Mouse (Mus musculus) kidney, adult 2 months (tissue): ENCODE results near the gene Ltbp1.

Source experiments
- CTCF ChIP-seq: fragments of 200-500 bp; conservative IDR thresholded peaks from 2 replicates; pipeline ENCODE4 v1.5.1; 2011; ENCODE audit warnings: low read depth, mild to moderate bottlenecking, control low read depth, low read length, moderate library complexity, mixed read lengths; ENCODE audit not compliant: insufficient read depth, insufficient read length
- POLR2A ChIP-seq: fragments of 200-500 bp; IDR thresholded peaks from one replicate; pipeline ENCODE4 v1.6.1; 2011; ENCODE audit warnings: low read depth, low read length, control low read depth

- no peak for TF ChIP-seq CTCF
- no peak for TF ChIP-seq POLR2A
Measured at GRCm38 (mm10) chr17:75233206-75233605, 227.8 kb downstream of the Ltbp1 start.
